Mouse (Mus musculus) CD4-positive helper T cell, adult 2 months (primary cell): Measurements from ENCODE around the gene Syde2.

Experiments
- DNase-seq: peaks from one replicate; pipeline ENCODE4 v3.0.0-alpha.2; 2012; ENCODE audit warnings: low read depth, missing footprints, low spot score

Syde2 gene

DNA sequence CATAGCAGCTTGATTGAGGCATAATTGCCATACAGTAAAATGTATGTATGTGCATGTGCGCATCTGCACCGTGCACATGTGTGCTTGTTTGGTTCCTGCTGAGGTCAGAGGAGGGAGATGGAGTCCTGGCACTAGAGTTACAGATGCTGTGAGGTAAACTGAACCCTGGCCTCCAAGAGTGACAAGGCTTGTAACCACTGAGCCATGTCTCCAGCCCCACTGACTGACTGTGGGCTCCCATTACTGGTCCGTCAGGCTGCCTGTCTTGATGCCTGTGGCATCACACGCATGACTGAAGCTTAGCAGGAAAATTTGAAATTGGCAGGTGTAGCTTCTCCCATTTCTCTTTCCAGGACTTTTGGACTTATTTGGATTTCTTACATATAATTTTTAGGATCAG lies 23.1 kb downstream of the Syde2 start:
- no peak for DNase-seq

DNA sequence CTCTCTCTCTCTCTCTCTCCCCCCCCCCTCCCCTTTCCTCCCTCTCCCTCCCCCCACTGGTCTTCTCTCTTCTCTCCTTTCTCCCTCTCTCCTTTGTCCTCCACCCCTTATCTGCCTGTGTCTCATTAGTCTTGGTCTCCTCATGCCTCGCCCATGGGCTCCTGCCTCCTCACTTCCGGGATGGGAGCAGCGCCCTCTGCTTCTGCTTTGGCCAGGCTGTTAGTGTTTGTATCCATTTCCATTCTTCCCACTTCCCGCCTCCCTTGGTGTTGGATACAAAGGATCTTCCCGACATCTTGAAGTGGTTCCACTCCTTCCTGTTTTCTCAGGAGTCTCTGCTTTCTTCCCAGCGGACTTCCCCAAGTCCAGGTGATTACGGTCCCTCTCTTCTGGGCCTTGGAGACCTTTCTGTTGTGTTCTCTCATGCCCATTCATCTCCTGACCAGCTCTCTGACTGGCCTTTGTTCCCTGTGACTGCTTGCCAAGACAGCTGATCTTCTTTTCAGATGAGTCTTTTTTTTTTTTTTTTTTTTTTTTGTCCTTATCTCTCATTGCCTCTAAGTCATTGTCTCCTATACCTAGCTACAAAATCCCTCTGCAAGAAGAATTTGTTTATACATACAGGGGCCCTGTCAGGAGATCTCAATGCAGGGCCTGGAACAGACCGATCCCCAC lies 24.0 kb downstream of the Syde2 start:
- DNase-seq, result no peak

DNA sequence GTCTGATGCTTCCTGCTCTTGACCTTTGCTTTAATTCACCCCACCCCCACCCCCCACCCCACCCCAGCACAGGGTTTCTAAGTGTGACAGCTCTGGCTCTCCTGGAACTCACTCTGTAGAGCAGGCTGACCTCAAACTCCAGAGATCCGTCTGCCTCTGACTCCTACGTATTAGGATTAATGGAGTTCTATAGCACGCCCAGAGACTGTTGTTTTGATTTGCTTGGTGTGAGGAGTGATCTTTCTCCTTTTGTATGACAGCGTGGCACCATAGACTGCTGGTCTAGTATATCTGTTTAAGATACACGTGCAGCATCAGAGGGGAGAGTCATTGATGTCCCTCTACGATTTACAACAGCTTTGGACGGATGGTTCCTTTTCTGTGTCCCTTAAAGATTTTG lies 25.8 kb downstream of the Syde2 start:
- DNase-seq, result no peak

DNA sequence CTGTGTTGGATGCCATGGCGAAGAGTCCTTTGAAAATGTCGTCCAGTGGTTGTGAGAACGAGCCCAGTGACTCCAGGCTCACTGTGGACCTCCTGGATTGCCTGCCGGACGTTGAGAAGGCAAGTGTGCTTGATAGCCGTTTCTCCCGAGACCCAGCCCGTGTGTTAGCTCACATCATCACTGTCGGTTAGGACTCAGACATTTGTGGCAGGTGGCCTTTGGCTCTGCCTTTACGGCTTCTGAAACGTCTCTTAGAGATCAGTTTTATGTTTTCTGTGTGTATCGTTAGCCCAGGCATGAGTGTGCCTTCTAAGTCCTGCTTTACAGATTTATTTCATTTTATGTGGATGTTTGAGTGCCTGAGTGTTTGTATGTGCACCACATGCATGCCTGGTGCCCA lies 26.7 kb downstream of the Syde2 start:
- DNase-seq, result no peak

DNA sequence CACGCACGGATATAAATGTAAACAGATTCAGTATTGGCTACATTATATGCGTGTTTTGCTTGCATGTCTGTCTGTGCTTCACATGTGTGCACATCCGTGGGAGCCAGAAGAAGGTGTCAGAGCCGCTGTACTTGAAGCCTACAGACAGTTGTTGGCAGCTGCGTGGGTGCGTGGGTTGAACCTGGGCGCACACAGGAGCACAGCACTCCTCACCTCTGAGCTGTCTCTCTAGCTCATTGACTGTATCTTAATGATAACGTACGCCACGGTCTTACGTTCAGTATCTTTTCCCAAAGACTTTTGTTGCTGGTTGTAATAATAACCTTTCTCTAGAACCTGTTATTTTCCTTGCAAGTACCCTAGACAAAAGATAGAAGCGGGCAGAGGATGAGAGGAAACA lies 29.3 kb downstream of the Syde2 start:
- DNase-seq, result no peak

DNA sequence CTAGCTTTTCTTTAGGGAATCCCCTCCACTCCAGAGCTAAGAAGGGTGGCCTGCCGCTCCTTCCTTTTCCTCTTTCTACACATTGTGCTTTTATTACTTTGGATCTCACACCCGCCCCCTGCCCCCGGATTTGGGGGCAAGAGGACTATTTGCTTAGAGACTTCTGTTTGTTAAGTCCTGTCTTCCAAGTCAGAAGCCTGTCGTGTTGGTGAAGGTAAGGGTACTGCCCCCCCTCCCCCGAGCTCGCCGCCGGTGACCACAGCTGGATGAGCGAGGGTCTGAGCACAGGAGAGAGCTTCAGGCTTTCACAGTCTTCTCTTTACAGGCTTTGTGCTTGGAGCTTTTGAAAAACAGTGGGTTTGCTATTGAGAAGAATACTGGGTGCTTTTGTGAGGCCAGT lies 29.9 kb downstream of the Syde2 start:
- DNase-seq, result no peak

DNA sequence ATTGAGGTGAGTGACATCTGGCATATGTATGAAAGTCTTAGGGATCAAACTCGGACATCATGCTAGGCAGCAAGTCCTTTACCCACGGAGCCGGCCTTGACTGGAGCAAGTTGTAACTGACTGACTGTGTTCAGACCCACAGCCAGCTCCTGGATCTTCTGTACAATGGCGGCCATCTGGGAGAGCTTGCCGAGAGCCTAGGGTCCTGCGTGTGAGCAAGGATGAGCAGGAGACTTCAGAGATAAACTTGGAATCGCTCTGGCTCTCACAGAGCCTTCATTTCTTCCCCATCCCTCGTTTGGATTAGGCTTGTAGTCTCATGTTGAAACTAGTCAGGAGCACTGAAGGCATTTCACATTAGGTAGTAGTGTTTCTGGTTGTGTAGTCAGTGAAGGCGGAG lies 34.6 kb downstream of the Syde2 start:
- DNase-seq, result no peak

DNA sequence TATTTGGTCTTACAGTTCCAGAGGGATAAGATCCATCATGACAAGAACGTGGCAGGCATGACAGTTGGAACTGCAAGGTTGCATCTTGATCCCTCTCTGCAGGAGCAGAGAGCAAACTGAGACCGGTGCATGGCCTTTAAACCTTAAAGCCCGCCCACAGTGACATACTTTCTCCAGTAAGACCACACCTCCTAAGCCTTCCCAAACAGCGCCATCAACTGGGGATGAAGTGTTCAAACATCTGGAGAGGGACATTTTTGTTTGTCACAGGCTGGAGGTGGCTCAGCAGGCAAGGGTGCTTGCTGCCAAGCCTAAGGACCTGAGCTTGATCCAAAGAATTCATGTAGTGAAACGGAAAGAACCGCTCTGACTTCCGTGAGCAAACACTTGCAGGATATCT lies 37.1 kb downstream of the Syde2 start:
- DNase-seq, result no peak

DNA sequence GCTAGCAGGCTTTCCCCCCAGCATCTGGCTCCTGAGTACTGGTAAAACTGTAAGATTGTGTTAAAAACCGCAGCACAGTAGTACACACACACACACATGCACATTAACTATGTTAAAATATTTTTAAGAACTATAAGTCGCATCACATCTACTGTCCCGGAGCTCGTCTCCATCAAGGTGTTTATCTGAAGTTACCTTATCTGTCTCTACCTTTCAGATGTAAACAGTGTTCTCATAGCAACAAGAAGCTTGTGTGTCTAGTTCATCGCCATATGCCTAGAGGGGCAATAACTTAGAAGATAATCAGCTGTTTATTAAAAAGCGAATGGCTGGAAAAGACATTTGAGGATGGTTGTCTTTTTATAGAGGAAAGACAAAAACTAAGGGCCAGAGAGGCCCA lies 37.8 kb downstream of the Syde2 start:
- DNase-seq, result no peak

DNA sequence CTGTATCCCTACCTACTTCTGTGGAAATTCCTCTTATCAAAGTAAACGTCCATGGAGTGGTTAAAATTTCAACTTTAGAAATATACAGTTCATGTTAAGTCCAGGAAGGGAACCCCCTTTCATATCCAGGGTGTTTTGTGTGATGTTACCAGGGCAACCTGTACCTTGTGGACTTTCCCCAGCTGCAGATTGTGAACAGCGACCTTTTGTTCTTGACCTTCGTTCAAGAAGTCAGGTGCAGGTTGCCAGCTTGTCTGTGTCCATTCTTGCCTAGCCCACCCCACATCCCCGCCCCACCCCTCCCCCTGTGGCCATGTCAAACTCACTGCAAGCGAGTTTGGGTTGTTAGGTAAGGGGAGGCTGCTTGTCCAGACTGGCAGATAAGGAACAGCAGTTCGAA lies 39.4 kb downstream of the Syde2 start:
- DNase-seq, result no peak

DNA sequence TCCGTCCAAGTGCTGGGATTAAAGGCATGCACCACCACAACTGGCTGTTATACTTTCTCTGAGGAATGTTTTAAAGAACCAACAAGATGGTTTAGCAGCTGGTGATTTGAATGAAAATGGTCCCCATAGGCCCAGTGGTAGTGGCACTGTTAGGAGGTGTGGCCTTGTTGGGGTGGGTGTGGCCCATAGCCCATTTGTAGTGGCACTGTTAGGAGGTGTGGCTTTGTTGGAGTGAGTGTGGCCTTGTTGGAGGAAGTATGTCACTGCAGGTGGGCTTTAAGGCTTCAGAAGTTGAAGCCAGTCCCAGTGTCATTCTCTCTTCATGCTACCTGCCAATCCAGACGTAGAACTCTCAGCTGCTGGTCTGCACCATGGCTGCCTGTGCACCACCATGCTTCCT lies 40.7 kb downstream of the Syde2 start:
- DNase-seq, result no peak

DNA sequence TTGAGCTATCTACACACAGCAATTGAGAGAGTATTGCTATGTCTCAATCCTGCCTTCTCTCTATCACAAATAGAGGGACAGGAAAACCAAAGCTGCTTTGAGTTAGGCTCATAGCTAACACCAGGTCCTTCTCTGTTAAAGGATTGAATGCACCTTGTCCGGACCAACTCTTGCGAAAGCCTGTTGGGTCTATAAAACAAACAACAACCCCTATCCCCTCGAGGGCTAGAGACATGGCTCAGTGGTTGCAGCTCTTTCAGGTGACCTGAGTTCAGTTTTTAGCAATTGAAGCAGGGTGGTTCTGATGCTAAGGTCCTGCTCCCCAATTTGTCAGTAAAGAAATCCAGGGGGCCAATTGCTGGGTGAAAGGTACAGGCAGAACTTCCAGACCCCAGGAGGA lies 41.6 kb downstream of the Syde2 start:
- DNase-seq, result no peak

DNA sequence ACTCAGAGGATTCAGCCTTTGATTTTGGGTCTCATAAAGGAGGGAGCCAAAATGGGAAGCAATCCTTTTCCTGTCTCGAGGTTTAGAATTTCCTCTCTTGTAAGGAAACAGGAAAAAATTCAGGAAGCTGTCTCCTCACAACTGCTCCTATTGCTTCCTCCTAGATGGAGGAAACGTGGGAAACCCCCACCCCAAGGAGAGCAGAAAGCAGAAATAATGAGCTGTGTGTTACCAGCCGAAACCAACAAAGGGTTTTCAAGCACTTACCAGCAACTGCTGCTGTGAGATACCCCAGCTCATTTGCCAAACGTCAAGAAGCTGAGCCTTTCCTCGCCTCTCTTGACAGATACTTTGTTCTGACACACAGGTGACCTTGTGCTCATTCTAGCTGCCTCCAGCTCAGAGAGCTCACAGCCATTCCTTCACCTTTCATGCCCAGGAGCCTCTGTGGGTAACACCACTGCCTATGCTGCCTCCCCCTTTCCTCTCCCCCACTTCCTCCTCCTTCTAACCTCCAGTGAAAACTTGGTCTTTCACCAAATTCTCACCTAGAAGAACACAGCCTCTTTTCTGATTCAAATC lies 42.7 kb downstream of the Syde2 start:
- no peak for DNase-seq

DNA sequence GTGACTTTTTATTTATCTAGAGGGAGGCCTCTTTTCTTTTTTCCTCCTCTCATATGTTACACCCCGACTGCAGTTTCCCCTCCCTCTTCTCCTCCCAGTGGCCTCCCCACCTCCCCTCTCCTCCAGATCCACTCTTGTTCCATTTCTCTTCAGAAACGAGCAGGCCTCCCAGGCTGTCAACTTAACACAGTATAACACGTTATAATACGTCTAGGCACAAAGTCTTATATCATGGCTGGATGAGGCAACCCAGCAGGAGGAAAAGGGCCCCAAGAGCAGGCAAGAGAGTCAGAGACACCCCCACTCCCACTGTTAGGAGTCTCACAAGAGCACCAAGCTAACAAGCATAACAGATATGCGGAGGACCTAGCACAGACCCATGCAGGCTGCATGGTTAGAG lies 45.3 kb downstream of the Syde2 start:
- DNase-seq, result no peak

DNA sequence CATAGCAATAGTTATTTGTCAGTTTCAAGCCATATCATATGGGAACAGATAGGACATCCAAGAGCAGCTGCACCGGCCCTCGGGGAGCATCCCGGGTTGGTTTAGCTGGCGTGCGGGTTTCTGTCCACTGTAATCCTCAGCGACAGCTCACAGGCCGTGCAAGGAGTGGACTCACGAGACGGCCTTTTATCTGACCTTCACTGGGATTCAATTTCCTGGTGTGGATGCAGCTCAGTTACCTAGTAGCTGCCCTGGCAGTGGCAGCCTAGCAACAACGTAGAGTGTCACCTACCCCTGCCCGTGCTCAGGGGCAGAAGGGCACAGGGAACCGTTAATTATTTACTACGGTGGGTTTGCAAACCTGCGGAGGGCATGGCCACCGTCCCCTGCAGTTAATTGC lies 50.2 kb downstream of the Syde2 start:
- no peak for DNase-seq

DNA sequence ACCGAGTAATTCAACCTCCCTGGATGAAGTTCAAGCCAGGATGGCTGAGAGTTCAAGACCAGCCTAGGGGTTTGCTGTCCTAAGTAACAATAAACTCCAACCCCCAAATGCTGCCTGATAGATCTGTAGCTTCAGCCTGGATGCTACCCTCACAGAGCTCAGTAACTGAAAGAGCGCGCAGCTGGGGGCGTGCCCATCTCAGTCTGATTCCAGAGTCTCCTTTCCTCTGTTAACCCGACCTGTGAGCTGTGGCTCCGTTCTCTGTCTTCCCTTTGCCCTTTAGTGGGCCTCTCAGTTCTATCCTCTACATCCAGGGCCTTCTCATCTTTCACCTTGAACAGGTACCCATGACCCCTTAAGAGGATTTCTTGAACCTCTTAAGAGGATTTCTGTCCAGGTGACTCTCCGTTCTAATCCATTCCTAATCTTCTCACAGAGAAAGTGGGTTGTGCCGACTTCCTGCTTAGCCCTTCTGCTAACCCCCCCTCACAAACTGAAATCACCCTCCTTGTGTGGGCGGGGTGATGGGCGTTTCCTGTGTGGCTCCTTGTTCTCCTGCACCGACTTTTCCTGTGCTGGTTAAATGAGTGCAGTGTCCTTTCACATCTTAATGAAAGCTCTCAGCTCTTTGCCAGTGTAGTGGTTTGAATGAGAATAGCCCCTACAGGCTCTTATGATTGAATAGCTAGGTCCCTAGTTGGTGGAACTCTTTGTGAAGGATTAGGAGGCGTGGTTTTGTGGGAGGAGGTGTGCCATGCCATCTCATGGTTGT lies 51.6 kb downstream of the Syde2 start:
- peak; percentile 68 for DNase-seq

DNA sequence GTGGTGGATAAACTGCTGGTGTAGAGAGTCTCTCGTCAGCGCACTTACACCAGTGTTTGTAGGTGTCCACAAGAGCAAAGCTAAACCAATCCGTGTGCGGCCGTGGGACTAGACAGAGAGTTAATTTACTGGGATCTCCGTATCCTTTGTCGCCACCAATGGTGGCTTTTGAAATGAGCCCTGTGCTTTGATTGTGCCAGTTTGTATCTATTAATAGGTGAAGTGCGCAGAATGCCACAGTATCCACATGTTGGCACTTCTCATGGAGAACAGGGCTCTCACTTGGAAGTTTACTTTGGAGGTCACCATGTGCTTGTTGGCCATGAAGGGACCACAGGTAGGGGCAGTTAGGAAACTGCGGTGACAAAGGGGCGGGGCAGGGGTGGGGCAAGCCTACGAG lies 53.7 kb downstream of the Syde2 start:
- no peak for DNase-seq

DNA sequence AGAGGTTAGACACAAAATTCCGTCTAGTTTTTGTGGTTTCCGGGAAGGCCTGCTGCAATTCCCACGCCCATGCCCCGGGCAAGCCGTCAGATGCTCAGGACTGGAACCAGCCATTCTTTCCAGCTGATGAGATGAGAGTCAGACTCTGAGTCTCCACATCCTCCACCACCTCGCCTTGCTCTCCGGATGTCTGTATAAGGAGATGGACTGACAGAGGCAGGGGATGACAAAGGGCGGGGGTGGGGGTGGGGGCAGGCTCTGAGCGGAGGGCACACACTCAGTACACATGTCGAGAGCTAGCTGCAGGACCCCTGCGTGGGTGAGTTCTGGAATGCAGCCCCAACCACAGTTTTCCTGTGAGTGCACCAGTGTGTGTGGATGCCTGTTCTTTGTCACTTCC lies 57.3 kb downstream of the Syde2 start:
- DNase-seq, result peak; percentile 42

DNA sequence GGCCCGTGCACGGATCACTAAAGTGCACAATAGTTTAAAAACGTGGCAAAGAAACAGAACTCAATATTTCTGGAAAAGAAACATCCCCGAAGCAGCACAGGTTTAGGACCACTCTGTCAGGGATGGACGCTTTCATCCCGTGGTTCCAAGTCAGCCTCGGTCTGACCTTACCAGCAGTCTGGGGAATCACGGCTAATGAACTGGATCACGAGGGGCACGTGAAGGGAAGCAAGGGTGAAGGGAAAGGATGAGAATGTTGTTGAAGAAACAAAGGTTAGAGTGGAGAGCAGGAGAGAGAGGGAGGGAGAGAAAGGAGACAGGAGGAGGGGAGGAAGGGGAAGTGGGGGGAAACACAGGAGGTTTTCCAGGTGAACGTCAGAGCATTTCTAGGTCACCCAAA lies 58.4 kb downstream of the Syde2 start:
- no peak for DNase-seq

DNA sequence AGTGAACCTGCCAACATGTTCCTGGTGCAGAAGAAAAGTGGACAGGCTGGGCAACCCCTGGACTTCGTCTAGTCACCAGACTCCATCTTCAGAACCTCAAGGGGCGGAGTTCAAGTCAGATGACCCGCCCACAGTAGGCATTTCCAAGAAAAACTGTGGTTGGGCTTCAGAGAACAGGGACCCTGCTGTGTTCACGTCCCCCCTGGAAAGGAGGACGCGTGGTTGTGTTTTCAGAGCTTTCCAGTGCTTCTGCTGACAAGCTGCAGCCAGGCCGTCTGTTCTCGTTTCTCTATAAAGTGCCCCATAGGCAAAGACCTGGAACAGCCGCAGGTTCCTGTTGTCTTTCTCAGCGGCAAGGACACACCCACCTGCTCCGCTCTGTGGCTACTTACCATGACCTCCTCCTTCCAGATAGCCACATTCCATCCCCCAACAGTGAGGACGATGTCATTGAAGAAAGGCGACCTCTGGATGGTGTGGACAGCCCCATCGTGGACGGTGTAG lies 60.1 kb downstream of the Syde2 start:
- no peak for DNase-seq

DNA sequence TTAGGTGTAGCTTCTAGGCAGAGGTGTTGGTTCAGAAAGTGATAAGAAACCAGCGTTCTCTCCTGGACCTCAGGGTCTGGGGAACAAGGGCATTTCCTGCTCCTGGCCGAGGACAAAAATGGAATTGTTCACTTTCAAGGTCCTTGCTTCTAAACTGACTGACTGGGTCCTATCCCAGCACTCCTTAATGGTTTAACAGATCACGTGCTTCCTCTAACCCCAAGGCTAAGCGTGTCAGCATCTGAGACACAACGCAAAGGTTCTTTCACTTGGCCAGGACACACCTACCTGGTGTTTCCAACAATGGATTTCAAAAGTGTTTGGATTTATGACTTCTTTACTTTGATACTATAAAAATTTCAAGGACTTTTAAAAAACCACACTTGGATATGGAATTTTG lies 62.3 kb downstream of the Syde2 start:
- no peak for DNase-seq

DNA sequence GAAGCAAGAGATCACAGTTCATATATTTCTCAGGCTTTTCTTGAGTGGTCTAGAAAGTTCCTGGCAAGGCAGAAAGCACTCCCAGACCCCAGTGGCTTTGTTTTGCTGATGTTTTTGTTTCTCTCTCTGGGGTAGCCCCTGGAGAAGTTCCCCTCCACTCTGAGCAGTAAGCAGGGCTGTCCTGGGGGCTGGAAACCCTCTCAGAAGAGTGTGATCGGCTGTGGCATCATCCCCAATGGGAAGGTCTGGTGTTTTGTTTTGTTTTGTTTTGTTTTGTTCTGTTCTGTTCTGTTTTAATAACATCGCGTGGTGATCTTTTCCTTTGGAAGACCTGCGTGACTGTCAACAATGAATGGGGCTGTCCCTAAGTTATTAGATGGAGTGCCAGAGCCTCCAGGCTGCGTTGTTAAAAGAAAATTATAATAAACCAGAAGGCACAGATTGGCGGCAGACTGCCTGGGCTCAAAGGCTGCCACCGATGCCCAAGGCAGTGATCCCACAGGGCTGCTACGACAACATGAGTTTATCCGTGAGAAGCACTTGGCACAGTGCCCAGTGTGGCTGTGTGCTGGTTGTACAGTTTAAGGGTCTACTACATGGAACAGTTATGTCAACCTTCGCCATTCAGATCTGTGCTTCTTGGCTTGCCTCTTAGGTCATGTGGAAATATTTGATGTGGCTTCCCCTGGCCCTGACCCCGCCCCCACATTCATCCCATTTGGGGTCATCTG lies 63.8 kb downstream of the Syde2 start:
- DNase-seq, result no peak
